Mouse (Mus musculus) forebrain, embryonic 16.5 days (tissue): Measurements from ENCODE around the gene Flt3l. TPM values are rescaled to one million over a fixed set of nuclear protein-coding genes. Genes with fewer than 3 reads are reported as not detected.
A peak's percentile ranks its signal among the peaks of the same experiment; 100 is the strongest.
"Not testable (repeated sequence)": the region's sequence is repeated elsewhere in the genome, so short reads cannot be mapped to it uniquely, and the experiment has no call there.

Source experiments
- ATAC-seq: fragments of 200-750 bp; cut with Nextera tagmentation; 2 replicates; pipeline ENCODE4 v1.8.0; 2017; ENCODE audit warnings: mild to moderate bottlenecking, moderate library complexity
- H3K27ac ChIP-seq: fragments of 300-500 bp; sonication (generic); 2 replicates; pipeline ENCODE4 v1.5.1; 2014; ENCODE audit warnings: low read length, control low read depth
- H3K27me3 ChIP-seq: fragments of 300-500 bp; sonication (generic); replicated peaks from 2 replicates; pipeline ENCODE4 v1.6.1; 2014; ENCODE audit warnings: low read length; ENCODE audit not compliant: control insufficient read depth, insufficient read depth
- H3K36me3 ChIP-seq: fragments of 300-500 bp; sonication (generic); 2 replicates; pipeline ENCODE4 v1.6.1; 2014; ENCODE audit not compliant: control insufficient read depth, insufficient read depth
- H3K4me1 ChIP-seq: fragments of 300-500 bp; sonication (generic); replicated peaks from 2 replicates; pipeline ENCODE4 v1.6.1; 2014; ENCODE audit warnings: low read length; ENCODE audit not compliant: control insufficient read depth, insufficient read depth
- H3K4me2 ChIP-seq: fragments of 300-500 bp; sonication (generic); 2 replicates; pipeline ENCODE4 v1.6.1; 2014; ENCODE audit warnings: mild to moderate bottlenecking, low read length, control low read depth
- H3K4me3 ChIP-seq: fragments of 300-500 bp; sonication (generic); replicated peaks from 2 replicates; pipeline ENCODE4 v1.5.1; 2014; ENCODE audit warnings: mild to moderate bottlenecking, low read length, control low read depth
- H3K9ac ChIP-seq: fragments of 300-500 bp; sonication (generic); replicated peaks from 2 replicates; pipeline ENCODE4 v1.6.1; 2014; ENCODE audit warnings: low read depth, low read length, control low read depth
- H3K9me3 ChIP-seq: fragments of 300-500 bp; sonication (generic); 2 replicates; pipeline ENCODE4 v1.6.1; 2016; ENCODE audit warnings: low read length; ENCODE audit not compliant: control insufficient read depth
- WGBS: fragments of 180-500 bp; shearing (Covaris S2); extraction: QIAGEN DNeasy Blood & Tissue Kit; methylation state at CpG from one replicate; pipeline ENCODE4 v1.1.7; 2014; 5-methylcytosine and 5-hydroxymethylcytosine counted together
- polyA plus RNA-seq: library from polyadenylated mRNA; unstranded; fragments of >200 nt; fragmentation: Nextera tagmentation; extraction: Ambion mirVana; gene quantifications from 2 replicates; pipeline ENCODE4 v1.2.1, GENCODE M21; 2015

Flt3l gene
- polyA plus RNA-seq, 1 experiment from 2014 or later = 1.4 TPM

DNA sequence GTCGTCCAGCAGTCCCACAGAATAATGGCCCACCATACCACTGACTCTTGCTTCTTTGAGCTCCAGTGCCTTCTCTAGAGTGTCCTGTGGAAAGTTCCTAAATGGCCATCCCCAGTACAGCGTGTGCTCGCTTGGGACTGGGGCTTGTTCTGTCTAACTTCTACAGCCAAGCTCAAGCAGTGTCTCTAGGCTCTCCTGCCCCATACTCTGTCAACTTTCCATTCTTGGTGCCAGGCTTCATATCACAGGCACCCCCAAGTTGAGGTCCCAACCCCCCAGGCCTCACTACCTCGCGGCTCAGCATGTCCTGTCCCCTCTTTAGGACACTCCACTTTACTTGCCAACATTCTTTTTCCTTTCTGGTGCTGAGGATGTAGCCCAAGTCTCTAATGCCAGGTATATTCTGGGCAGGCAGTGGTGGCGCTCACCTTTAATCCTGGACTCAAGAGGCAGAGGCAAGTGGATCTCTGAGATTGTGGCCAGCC, 24.1 kb upstream of the Flt3l start:
- Histone ChIP-seq H3K27me3 (peaks cover 15% of the 10 kb centered on the region), H3K4me1 (peaks cover 24% of the 10 kb centered on the region), H3K9ac (no peak overlapping the region), H3K27ac (no peak overlapping the region), H3K4me2 (no peak overlapping the region), H3K36me3 (no peaks in the 10 kb centered on the region; the same call in 1 of the 2 replicates), H3K9me3 (no peaks in the 10 kb centered on the region), H3K4me3 (no peak overlapping the region)
- no peak for ATAC-seq
- 96% methylated on average over 6 of the region's 6 CpGs for WGBS

DNA sequence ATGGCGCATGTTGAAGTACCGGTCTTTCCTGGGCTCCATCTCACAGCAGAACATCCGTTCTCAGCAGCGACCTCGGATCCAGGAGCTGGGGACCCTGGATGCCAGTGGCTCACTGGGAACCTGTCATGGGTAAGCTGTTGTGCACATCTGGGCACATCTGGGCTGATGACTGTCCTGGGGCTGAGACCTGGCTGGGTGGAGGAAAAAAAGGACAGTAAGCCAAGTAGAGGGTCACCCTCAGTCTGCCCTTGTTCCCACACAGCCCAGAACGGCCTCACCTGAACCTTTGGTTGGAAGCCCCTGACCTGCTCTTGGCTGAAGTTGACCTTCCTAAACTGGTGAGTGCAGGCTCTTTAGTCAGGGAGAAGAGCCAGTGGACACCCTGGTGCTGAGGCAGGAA, 22.8 kb upstream of the Flt3l start:
- Histone ChIP-seq H3K36me3 (no peaks in the 10 kb centered on the region; the same call in 1 of the 2 replicates), H3K27ac (no peak overlapping the region), H3K27me3 (peaks cover 3% of the 10 kb centered on the region; the same call in 1 of the 2 replicates), H3K9ac (no peak overlapping the region), H3K4me2 (no peak overlapping the region), H3K4me1 (peaks cover 20% of the 10 kb centered on the region), H3K4me3 (no peak overlapping the region), H3K9me3 (no peaks in the 10 kb centered on the region)
- 97% methylated on average over 6 of the region's 6 CpGs for WGBS
- no peak for ATAC-seq

DNA sequence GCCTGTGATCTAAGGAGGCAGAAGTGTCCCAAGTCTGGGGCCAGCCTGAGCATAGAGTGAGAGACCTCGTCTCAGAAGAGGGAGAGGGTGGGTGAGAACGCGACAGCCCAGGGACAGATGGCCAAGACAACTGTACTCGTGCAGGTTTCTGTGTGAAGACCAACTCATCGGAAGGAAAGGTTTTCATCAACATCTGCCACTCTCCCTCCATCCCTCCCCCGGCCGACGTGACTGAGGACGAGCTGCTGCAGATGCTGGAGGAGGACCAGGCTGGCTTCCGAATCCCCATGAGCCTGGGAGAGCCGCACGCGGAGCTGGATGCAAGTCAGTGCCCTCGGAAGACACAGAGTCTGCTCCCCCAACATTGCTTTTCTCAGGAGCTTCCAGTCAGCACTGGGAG, 21.2 kb upstream of the Flt3l start:
- H3K4me1 ChIP-seq = peaks cover 20% of the 10 kb centered on the region
- no peak overlapping the region for H3K27ac ChIP-seq
- no peak overlapping the region for H3K9ac ChIP-seq
- H3K9me3 ChIP-seq = no peaks in the 10 kb centered on the region
- H3K27me3 ChIP-seq = no peaks in the 10 kb centered on the region
- no peak overlapping the region for H3K4me3 ChIP-seq
- ATAC-seq = no peak
- H3K4me2 ChIP-seq = no peak overlapping the region
- WGBS = 75% methylated on average over 14 of the region's 14 CpGs
- H3K36me3 ChIP-seq = no peaks in the 10 kb centered on the region; the same call in 1 of the 2 replicates

DNA sequence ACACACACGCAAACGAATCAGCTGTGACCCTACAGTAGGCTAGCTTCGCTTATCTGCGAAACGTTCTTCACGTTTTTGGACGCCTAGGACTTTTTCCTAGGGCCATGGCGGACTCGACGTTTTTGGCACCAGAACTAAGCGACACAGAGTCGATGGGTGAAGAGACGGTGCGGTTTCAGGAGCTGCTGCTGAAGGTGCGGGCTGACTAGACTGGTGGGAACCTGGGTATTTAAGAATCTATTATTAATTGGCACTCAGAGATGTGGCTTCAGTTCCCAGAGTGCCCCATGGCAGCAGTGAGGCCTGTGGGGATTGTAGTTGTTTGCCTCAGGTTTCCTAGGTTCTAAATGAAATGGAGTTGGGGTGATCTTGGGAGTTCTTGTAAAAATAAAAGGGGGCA, 20.0 kb upstream of the Flt3l start:
- Histone ChIP-seq H3K27me3 (no peaks in the 10 kb centered on the region), H3K9ac (no peak overlapping the region), H3K4me3 (no peak overlapping the region), H3K9me3 (no peaks in the 10 kb centered on the region), H3K27ac (no peak overlapping the region), H3K36me3 (no peaks in the 10 kb centered on the region; the same call in 1 of the 2 replicates), H3K4me2 (no peak overlapping the region), H3K4me1 (peaks cover 19% of the 10 kb centered on the region)
- ATAC-seq = no peak
- 94% methylated on average over 15 of the region's 15 CpGs for WGBS

DNA sequence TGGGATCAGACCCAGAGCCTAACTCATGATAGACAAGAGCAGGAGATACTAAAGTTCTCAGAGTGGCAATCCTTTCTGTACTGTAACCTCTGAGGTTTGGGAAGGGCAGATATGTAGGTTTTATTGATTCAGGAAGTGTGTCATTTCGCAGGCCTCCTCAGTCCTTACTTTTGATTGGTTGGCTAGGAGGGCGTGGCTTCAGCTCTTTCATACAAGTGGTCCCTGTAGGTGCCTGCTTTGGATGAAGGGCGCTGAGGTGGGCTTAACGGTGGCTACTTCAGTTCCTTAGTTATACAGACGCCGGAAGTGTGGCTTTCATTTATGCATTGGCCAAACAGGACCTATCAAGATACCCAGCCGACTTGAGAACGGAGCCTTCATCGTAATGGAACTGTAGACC, 19.4 kb upstream of the Flt3l start:
- WGBS = 84% methylated on average over 9 of the region's 9 CpGs
- H3K27ac ChIP-seq = no peak overlapping the region
- no peak overlapping the region for H3K4me3 ChIP-seq

DNA sequence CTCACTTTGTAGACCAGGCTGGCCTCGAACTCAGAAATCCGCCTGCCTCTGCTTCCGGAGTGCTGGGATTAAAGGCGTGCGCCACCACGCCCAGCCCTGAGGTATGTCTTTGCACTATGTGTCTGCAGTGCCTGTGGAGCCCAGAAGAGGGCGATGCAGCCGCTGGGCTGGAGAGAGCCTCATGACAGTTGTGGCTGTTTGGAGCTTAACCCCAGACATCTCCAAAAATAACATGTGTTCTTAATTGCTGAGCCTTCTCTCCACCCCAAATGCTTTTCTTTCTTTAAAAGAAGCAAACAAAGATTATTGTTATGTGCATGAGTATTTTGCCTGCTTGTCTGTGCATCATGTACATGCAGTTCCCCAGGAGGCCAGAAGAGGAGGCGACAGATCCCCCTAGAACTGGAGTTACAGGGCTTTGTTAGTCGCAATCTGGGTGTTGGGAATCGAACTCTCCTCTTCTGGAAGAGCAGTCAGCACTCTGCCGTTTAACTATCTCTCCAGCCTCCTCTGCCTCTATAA, 18.8 kb upstream of the Flt3l start:
- Histone ChIP-seq H3K4me3 (peak overlapping the region; percentile 78), H3K36me3 (no peaks in the 10 kb centered on the region; the same call in 1 of the 2 replicates), H3K4me2 (peak overlapping the region; percentile 68), H3K9ac (peak overlapping the region; percentile 48; the same call in 1 of the 2 replicates), H3K4me1 (peaks cover 23% of the 10 kb centered on the region), H3K9me3 (no peaks in the 10 kb centered on the region), H3K27ac (peak overlapping the region; percentile 97), H3K27me3 (no peaks in the 10 kb centered on the region)
- WGBS = 78% methylated on average over 12 of the region's 12 CpGs
- no peak for ATAC-seq

More for the DNA sequence above, 19.4 kb upstream of the Flt3l start:
- H3K36me3 ChIP-seq = no peaks in the 10 kb centered on the region; the same call in 1 of the 2 replicates
- ATAC-seq = no peak
- H3K4me1 ChIP-seq = peaks cover 23% of the 10 kb centered on the region
- no peak overlapping the region; the same call in 1 of the 2 replicates for H3K4me2 ChIP-seq
- H3K27me3 ChIP-seq = no peaks in the 10 kb centered on the region
- H3K9ac ChIP-seq = no peak overlapping the region
- H3K9me3 ChIP-seq = no peaks in the 10 kb centered on the region

DNA sequence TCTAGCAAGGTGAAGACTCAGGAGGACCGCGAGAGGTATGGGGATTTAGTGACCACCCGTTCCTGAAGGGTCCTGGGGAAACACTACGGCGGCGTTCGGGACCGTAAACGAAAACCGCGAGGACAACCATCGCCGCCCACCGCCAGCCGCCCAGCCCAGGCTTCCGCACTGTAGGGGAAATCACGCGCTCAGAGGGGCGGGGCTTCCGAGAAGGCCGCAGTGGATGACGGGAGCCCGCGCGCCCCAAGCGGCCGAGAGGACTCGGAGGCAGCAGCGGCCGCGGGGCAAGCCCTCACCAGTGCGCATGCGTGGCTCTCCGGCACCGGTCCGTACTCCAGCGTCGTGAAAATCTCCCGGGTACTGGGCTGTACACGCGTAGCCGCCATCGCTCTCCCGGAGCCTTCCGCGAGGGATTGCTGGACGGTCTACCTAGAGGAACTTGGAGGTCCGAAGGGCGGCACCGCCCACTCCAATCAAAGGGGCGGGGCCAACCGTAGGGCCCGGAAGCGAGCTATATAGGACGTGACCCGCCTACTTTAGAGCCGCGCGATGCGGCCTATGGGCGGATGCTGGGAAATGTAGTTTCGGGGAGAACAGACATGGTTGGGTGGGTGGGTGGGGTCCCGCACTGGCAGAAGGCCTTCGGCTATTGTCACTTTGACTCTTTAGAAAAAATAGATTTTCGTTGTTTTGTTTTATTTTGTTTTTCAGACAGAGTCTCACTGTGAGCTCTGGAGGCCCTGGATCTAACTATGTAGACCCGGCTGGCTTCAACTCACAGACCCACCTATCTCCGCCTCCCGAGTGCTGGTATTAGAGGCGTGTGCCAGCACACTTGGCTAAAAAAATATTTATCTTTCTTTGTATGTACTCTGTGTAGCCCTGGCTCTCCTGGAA, 18.1 kb upstream of the Flt3l start, which contains the start of the genes Pih1d1 and Aldh16a1:
Pih1d1 (plus strand) TSS at position 208 of the 897 bp plus-strand sequence.
Aldh16a1 (minus strand) TSS at position 489 of the 897 bp plus-strand sequence.
- peak within 1 kb of the TSS; percentile 68 for H3K4me2 ChIP-seq
- H3K9me3 ChIP-seq = no peaks in the 10 kb centered on the region
- H3K27me3 ChIP-seq = no peaks in the 10 kb centered on the region
- ATAC-seq = peak; percentile 97
- peaks cover 23% of the 10 kb centered on the region for H3K4me1 ChIP-seq
- H3K9ac ChIP-seq = peak within 1 kb of the TSS; percentile 67
- H3K36me3 ChIP-seq = no peaks in the 10 kb centered on the region; the same call in 1 of the 2 replicates
- 4% methylated on average over 69 of the region's 69 CpGs for WGBS
- H3K4me3 ChIP-seq = peak within 1 kb of the TSS; percentile 78
- H3K27ac ChIP-seq = peak within 1 kb of the TSS; percentile 97

DNA sequence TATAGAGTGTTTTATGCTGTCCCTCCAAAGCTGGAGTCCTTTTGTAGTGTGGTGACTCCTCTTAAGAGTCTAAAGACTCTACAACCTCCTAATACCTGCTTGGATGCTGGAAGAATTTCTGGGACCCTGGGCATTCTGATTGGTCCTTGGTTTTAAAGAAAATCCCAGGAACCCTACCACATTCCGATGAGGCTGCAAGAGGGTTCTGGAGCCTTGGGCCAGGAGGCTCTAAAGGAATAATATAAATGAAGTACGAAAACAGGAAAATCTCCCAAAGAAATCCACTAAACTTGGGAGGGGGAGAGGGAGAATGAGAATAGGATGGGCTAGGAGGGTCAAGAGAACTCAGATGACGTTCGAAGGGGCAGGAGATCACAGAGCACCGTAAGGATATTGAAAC, 17.4 kb upstream of the Flt3l start:
- peaks cover 23% of the 10 kb centered on the region for H3K4me1 ChIP-seq
- 4% methylated on average over 5 of the region's 5 CpGs for WGBS
- no peaks in the 10 kb centered on the region for H3K27me3 ChIP-seq
- no peak; the same call in 1 of the 2 replicates for ATAC-seq
- peak overlapping the region; percentile 67 for H3K9ac ChIP-seq
- H3K27ac ChIP-seq = peak overlapping the region; percentile 97
- peak overlapping the region; percentile 78 for H3K4me3 ChIP-seq
- no peaks in the 10 kb centered on the region for H3K36me3 ChIP-seq
- H3K4me2 ChIP-seq = peak overlapping the region; percentile 68
- H3K9me3 ChIP-seq = no peaks in the 10 kb centered on the region

DNA sequence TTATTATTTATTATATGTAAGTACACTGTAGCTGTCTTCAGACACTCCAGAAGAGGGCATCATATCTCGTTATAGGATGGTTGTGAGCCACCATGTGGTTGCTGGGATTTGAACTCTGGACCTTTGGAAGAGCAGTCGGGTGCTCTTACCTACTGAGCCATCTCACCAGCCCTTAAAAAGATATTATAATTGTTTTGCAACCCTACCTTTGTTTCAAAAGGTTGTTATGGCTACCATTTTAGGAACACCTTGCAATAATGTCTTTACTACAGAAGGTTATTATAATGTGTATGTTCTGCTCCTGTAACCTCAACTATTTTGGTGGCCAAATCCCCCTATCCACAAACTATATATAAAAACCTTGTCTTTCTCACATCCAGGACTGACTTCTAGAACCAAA, 16.8 kb upstream of the Flt3l start:
- H3K4me3 ChIP-seq, H3K4me2 ChIP-seq, H3K27ac ChIP-seq, H3K9ac ChIP-seq, H3K36me3 ChIP-seq, ATAC-seq, H3K9me3 ChIP-seq, H3K27me3 ChIP-seq: not testable (repeated sequence)
- WGBS = 96% methylated on average over 2 of the region's 2 CpGs
- H3K4me1 ChIP-seq = peaks cover 23% of the 10 kb centered on the region
